Mouse (Mus musculus): ENCODE measurements around the gene Arid3a. TPM values are rescaled to one million over a fixed set of nuclear protein-coding genes. Genes with fewer than 3 reads are reported as not detected.

Arid3a gene
- polyA plus RNA-seq, 1 experiment: 6.7 TPM

DNA sequence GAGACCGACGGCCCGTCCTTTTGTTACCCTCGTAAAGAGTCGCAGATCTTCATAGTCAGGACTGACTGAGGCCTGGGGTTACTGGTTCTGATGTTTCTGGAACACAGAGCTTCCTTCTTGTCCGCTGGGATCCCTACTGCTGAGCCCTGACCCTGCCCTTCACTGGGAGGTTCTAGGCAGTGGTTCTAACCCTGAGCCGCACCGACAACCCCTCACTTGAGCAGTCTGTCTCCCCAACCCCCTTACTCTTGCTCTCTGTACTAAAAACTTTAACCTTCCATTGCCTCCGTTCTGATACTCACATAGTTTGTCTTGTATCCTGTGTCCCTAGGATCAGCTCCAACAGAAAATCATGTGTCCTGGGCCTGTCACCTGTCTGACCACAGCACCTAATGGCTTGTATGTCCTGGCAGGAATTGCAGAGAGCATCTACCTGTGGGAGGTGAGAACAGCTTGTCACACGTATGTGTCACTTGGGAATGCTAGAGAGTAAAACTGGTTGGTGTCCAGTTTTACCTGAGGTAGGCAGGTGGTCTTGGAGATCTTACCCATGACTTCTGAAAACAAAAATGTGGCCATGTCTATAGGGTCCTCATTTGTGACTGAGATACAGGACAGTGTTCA is 33.9 kb downstream of the Arid3a start:
- no peak overlapping the region for H3K27ac ChIP-seq (ENCODE audit: insufficient read depth, low read depth, low read length)
- 7% methylated on average over 10 of the region's 10 CpGs for WGBS
- peaks cover 5% of the 10 kb centered on the region; the same call in 1 of the 2 replicates for H3K4me1 ChIP-seq (ENCODE audit: control insufficient read depth, insufficient read depth, low read length)
- TF ChIP-seq POLR2A (IDR thresholded peaks at IDR 0.05; ENCODE audit: low read depth, low read length) (no peak), CTCF (conservative IDR thresholded peaks at IDR 0.05; ENCODE audit: insufficient read depth, insufficient read length, low read depth, low read length) (no peak)
- no peak for DNase-seq
- H3K36me3 ChIP-seq (ENCODE audit: control insufficient read depth, insufficient read depth, low read length): no peaks in the 10 kb centered on the region
- H3K27me3 ChIP-seq (replicated peaks; ENCODE audit: control insufficient read depth, insufficient read depth, low read length): no peaks in the 10 kb centered on the region
- H3K4me3 ChIP-seq (ENCODE audit: insufficient read depth, low read depth, low read length): peak overlapping the region; percentile 85

DNA sequence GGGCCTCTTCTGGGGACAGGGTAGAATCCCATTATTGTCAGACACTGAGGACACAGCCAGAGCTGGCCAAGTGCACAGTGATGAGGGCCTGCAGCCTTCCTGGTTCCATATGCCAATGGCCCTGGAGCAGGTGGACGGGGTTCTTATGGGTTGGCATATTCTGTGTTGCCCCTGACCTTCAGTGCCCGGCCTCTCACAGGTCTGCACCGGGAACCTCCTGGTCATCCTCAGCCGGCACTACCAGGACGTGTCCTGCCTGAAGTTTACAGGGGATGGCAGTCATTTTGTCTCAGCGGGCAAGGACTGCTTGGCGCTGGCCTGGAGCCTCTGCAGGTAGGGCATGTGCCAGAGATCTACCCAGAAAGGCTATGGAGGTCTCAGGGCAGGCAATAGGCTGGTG is 37.9 kb downstream of the Arid3a start:
- H3K36me3 ChIP-seq (ENCODE audit: control insufficient read depth, insufficient read depth, low read length): no peaks in the 10 kb centered on the region
- no peak for DNase-seq
- H3K27ac ChIP-seq (ENCODE audit: insufficient read depth, low read depth, low read length): no peak overlapping the region
- TF ChIP-seq POLR2A (IDR thresholded peaks at IDR 0.05; ENCODE audit: low read depth, low read length): no peak
- no peak for TF ChIP-seq CTCF (conservative IDR thresholded peaks at IDR 0.05; ENCODE audit: insufficient read depth, insufficient read length, low read depth, low read length)
- peaks cover 24% of the 10 kb centered on the region for H3K4me1 ChIP-seq (ENCODE audit: control insufficient read depth, insufficient read depth, low read length)
- H3K4me3 ChIP-seq (ENCODE audit: insufficient read depth, low read depth, low read length): no peak overlapping the region
- WGBS: 96% methylated on average over 7 of the region's 7 CpGs
- no peaks in the 10 kb centered on the region for H3K27me3 ChIP-seq (replicated peaks; ENCODE audit: control insufficient read depth, insufficient read depth, low read length)

DNA sequence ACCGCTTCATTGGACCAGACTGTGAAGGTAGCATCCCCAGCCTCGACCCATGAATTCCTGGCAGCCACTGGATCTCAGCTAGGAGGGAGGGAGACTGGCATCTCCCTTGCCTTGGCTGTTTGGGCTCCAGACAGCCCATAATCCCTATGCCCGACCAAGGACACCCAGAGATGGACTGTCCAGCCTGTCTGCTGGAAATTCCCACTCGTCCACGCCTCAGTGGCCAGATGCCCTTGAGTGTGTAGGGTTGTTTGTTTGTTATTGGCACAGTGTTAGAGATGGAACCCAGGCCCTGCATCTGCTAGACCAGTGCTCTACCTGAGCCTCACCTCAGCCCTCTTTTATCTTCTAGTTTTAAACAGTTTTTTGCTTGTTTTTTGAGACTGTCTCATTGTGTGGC is 38.5 kb downstream of the Arid3a start:
- DNase-seq: no peak
- TF ChIP-seq CTCF (conservative IDR thresholded peaks at IDR 0.05; ENCODE audit: insufficient read depth, insufficient read length, low read depth, low read length) (no peak), POLR2A (IDR thresholded peaks at IDR 0.05; ENCODE audit: low read depth, low read length) (no peak)
- H3K4me3 ChIP-seq (ENCODE audit: insufficient read depth, low read depth, low read length): no peak overlapping the region
- no peak overlapping the region for H3K27ac ChIP-seq (ENCODE audit: insufficient read depth, low read depth, low read length)
- H3K36me3 ChIP-seq (ENCODE audit: control insufficient read depth, insufficient read depth, low read length): no peaks in the 10 kb centered on the region
- H3K27me3 ChIP-seq (replicated peaks; ENCODE audit: control insufficient read depth, insufficient read depth, low read length): no peaks in the 10 kb centered on the region
- 59% methylated on average over 5 of the region's 5 CpGs for WGBS
- H3K4me1 ChIP-seq (ENCODE audit: control insufficient read depth, insufficient read depth, low read length): peaks cover 25% of the 10 kb centered on the region

DNA sequence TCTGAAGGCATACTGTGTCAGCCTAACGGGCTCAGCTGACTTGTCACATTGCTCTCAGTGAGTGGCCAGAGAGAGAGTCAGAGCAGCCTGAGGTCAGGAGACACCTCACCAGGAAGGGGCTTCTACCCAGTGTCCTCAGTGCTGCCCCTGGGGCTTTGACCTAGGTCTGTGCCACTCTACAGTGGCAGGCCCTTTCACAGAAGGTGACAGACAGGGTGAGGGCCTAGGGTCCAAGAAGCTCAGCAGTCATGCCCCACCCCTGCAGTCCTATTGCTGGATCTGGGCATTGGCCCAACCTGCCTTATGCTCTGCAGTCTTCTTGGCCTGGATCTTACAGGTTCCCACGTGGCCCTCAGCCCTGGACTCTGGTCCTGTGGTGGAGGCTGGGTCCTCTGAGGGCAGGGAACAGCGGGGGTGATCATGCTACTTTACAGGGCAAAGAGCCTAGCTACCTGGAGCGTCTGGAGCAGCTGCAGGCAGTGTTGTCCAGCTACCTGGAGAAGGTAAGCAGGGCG is 40.1 kb downstream of the Arid3a start:
- Histone ChIP-seq H3K27me3 (replicated peaks; ENCODE audit: control insufficient read depth, insufficient read depth, low read length) (no peaks in the 10 kb centered on the region), H3K36me3 (ENCODE audit: control insufficient read depth, insufficient read depth, low read length) (no peaks in the 10 kb centered on the region), H3K4me3 (ENCODE audit: insufficient read depth, low read depth, low read length) (peak overlapping the region; percentile 16; the same call in 1 of the 2 replicates), H3K27ac (ENCODE audit: insufficient read depth, low read depth, low read length) (peak overlapping the region; percentile 82), H3K4me1 (ENCODE audit: control insufficient read depth, insufficient read depth, low read length) (peaks cover 22% of the 10 kb centered on the region)
- peak; percentile 95 for DNase-seq
- 65% methylated on average over 5 of the region's 5 CpGs for WGBS
- no peak for TF ChIP-seq POLR2A (IDR thresholded peaks at IDR 0.05; ENCODE audit: low read depth, low read length)
- TF ChIP-seq CTCF (conservative IDR thresholded peaks at IDR 0.05; ENCODE audit: insufficient read depth, insufficient read length, low read depth, low read length): no peak

DNA sequence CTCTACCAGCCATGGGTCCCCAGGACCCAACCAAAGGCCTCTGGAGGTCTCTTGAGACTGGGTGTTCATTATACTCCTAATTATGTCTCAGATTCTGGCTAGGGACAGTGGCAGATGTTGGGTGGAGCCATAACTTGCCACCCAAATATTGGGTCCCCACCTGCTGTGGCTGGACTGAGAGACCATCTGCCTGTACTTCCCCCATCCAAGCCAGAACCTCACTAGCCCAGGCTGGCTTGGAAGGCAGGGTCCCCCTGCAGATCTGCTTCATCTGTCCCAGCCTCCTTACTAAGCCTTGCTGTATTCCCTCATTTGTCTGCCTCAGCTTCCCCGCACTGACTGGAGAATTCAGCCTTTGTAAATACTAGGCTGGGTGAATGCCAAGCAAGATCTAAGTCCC is 41.3 kb downstream of the Arid3a start:
- H3K27me3 ChIP-seq (replicated peaks; ENCODE audit: control insufficient read depth, insufficient read depth, low read length): no peaks in the 10 kb centered on the region
- H3K4me1 ChIP-seq (ENCODE audit: control insufficient read depth, insufficient read depth, low read length): peaks cover 22% of the 10 kb centered on the region
- peak overlapping the region; percentile 18 for H3K27ac ChIP-seq (ENCODE audit: insufficient read depth, low read depth, low read length)
- no peak for DNase-seq
- H3K4me3 ChIP-seq (ENCODE audit: insufficient read depth, low read depth, low read length): no peak overlapping the region
- no peak for TF ChIP-seq CTCF (conservative IDR thresholded peaks at IDR 0.05; ENCODE audit: insufficient read depth, insufficient read length, low read depth, low read length)
- TF ChIP-seq POLR2A (IDR thresholded peaks at IDR 0.05; ENCODE audit: low read depth, low read length): no peak
- H3K36me3 ChIP-seq (ENCODE audit: control insufficient read depth, insufficient read depth, low read length): no peaks in the 10 kb centered on the region
- 85% methylated on average over 1 of the region's 1 CpGs for WGBS

DNA sequence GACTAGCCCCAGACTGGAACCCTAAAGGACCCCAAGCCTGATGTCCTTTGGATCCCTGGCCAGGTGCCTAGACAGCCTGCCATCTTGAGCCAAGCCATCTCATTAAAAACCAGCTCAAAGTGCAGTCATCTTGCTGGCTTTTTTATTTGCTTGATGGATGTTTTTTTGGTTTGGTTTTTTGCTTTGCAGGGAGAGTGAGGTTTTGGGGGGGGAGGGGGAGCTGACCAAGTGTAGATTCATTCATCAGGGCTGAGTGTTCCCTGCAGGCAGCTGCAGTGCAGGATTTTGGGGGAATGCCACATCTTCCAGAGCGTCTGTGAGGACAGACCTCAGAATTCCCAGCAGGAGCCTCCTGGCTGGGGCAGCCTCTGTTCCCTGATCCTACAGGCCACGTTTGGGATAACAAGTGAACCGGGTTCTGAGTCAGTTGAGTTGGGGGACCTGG is 42.3 kb downstream of the Arid3a start:
- peak; percentile 86 for DNase-seq
- H3K27me3 ChIP-seq (replicated peaks; ENCODE audit: control insufficient read depth, insufficient read depth, low read length): no peaks in the 10 kb centered on the region
- TF ChIP-seq POLR2A (IDR thresholded peaks at IDR 0.05; ENCODE audit: low read depth, low read length) (no peak), CTCF (conservative IDR thresholded peaks at IDR 0.05; ENCODE audit: insufficient read depth, insufficient read length, low read depth, low read length) (0 out of 2 replicates have a peak, but pooled peaks have one; percentile 0)
- peaks cover 22% of the 10 kb centered on the region for H3K4me1 ChIP-seq (ENCODE audit: control insufficient read depth, insufficient read depth, low read length)
- no peaks in the 10 kb centered on the region for H3K36me3 ChIP-seq (ENCODE audit: control insufficient read depth, insufficient read depth, low read length)
- H3K4me3 ChIP-seq (ENCODE audit: insufficient read depth, low read depth, low read length): no peak overlapping the region
- H3K27ac ChIP-seq (ENCODE audit: insufficient read depth, low read depth, low read length): 0 out of 2 replicates have a peak overlapping the region, but pooled peaks have one; percentile 15
- 21% methylated on average over 3 of the region's 3 CpGs for WGBS

DNA sequence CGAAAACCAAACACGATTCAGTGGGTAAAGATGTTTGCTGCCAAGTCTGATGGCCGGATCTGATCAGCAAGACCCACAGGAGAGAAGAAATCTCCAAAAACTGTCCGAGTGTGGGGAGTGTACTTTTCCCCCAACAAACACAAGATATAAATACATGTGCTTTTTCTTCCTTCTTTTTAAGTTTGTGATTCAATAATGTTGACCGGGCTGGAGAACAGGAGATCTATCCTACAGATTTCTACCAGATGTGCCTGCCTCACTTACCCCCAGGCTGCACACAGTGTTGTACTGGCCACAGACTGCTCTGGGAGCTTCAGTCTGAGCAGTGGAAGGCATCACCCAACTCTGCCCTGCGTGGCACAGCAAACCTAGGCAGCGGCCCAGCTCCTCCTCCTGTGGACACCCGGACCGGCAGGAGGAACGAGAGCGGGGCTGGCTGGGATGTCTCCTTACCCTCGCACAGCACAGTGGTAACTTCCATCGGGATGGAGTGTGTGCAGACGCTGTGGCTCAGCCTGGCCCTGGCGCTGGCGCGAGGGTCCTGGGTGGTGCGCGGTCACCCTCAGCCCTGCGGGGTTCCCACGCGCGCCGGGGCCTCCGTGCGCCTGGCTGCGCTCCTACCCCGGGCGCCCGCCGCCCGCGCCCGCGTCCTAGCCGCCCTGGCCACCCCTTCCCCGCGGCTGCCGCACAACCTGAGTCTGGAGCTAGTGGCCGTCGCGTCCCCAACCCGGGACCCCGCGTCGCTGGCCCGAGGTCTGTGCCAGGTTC is 43.8 kb downstream of the Arid3a start, which contains the start of gene Grin3b:
Grin3b (plus strand) TSS at position 301 of the 768 bp plus-strand sequence.
- no peaks in the 10 kb centered on the region for H3K36me3 ChIP-seq (ENCODE audit: control insufficient read depth, insufficient read depth, low read length)
- no peak within 1 kb of the TSS for H3K27ac ChIP-seq (ENCODE audit: insufficient read depth, low read depth, low read length)
- 8% methylated on average over 47 of the region's 47 CpGs for WGBS
- no peak within 1 kb of the TSS for H3K4me3 ChIP-seq (ENCODE audit: insufficient read depth, low read depth, low read length)
- TF ChIP-seq POLR2A (IDR thresholded peaks at IDR 0.05; ENCODE audit: low read depth, low read length) (no peak), CTCF (conservative IDR thresholded peaks at IDR 0.05; ENCODE audit: insufficient read depth, insufficient read length, low read depth, low read length) (no peak)
- no peak for DNase-seq
- peaks cover 22% of the 10 kb centered on the region for H3K4me1 ChIP-seq (ENCODE audit: control insufficient read depth, insufficient read depth, low read length)
- no peaks in the 10 kb centered on the region for H3K27me3 ChIP-seq (replicated peaks; ENCODE audit: control insufficient read depth, insufficient read depth, low read length)
